Comparison of ENCODE assay signal across 14 mouse cellular contexts in the genomic region with DNA sequence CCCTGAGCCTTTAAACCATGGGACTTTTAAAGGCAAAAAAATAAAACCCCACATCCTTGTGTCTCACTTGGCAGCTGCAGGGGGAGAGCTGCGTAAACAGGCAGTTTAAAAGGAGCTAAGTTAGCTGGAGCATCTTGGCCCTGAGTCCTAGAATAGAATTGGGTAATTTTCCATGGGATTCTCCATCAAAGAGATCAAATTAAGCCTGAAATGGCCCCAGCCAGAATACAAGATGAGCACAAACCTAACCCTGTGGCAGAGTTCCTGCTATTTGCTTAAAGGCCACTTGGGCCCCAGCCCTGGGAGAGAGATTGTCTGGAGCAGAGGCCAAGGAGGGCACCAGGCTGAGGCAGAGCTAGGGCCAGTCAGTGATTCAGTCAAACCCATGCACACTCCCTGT. TPM values are rescaled to one million over a fixed set of nuclear protein-coding genes. Genes with fewer than 3 reads are reported as not detected.
DNase-seq lines count a peak whose midpoint lies in the region; ATAC-seq lines count a peak whose summit lies in the region.
"Had no signal": no experiment of that assay in that cellular context is flagged by ENCODE, and none has a peak within 500 bp of the region (broad histone marks: within the 10 kb centered on the region; RNA-seq: fewer than 3 reads in every experiment).

No protein-coding gene starts in this region.

- no peaks in the 10 kb centered on the region for H3K27me3 ChIP-seq in forebrain, embryonic 15.5 days
- H3K27me3 ChIP-seq in forebrain, embryonic 16.5 days (replicated peaks; ENCODE audit: control insufficient read depth, insufficient read depth, low read length), result no peaks in the 10 kb centered on the region
- no peaks in the 10 kb centered on the region for H3K27me3 ChIP-seq in neural tube, embryonic 15.5 days (replicated peaks)
- H3K27me3 ChIP-seq: liver, embryonic 15.5 days had no signal

- 48% methylated on average over 1 of the region's 1 CpGs for WGBS in forebrain, embryonic 15.5 days
- WGBS in forebrain, embryonic 16.5 days, result 36% methylated on average over 1 of the region's 1 CpGs
- 37% methylated on average over 1 of the region's 1 CpGs for WGBS in neural tube, embryonic 15.5 days

- no peaks in the 10 kb centered on the region for H3K36me3 ChIP-seq in forebrain, embryonic 15.5 days
- H3K36me3 ChIP-seq in forebrain, embryonic 16.5 days (ENCODE audit: control insufficient read depth, insufficient read depth), result no peaks in the 10 kb centered on the region
- no peaks in the 10 kb centered on the region for H3K36me3 ChIP-seq in neural tube, embryonic 15.5 days
- H3K36me3 ChIP-seq: heart, embryonic 10.5 days; liver, embryonic 15.5 days had no signal

- H3K4me1 ChIP-seq in forebrain, embryonic 15.5 days, result peaks cover 47% of the 10 kb centered on the region
- peaks cover 40% of the 10 kb centered on the region for H3K4me1 ChIP-seq in forebrain, embryonic 16.5 days (replicated peaks; ENCODE audit: control insufficient read depth, insufficient read depth, low read length)
- peaks cover 52% of the 10 kb centered on the region for H3K4me1 ChIP-seq in neural tube, embryonic 15.5 days
- H3K4me1 ChIP-seq: liver, embryonic 15.5 days had no signal

- peak overlapping the region; percentile 18 for H3K27ac ChIP-seq in forebrain, embryonic 15.5 days (replicated peaks)
- H3K27ac ChIP-seq in forebrain, embryonic 16.5 days (ENCODE audit: low read length), result no peak overlapping the region
- peak overlapping the region; percentile 48; the same call in 1 of the 2 replicates for H3K27ac ChIP-seq in neural tube, embryonic 15.5 days (replicated peaks)
- H3K27ac ChIP-seq: heart, embryonic 10.5 days; liver, embryonic 15.5 days had no signal

- no peak for ATAC-seq in forebrain, embryonic 15.5 days (replicated peaks)
- no peak for ATAC-seq in forebrain, embryonic 16.5 days
- ATAC-seq in neural tube, embryonic 15.5 days (ENCODE audit: low FRiP score), result no peak
- ATAC-seq: CD4-positive, CD25-positive, alpha-beta regulatory T cell, adult 4 months had no signal

- no peak overlapping the region for H3K9ac ChIP-seq in forebrain, embryonic 15.5 days (replicated peaks)
- H3K9ac ChIP-seq in forebrain, embryonic 16.5 days (replicated peaks; ENCODE audit: low read depth, low read length), result no peak overlapping the region
- H3K9ac ChIP-seq in neural tube, embryonic 15.5 days (replicated peaks), result no peak overlapping the region
- H3K9ac ChIP-seq: liver, embryonic 15.5 days had no signal

- no peak overlapping the region for H3K4me2 ChIP-seq in forebrain, embryonic 15.5 days (replicated peaks)
- no peak overlapping the region for H3K4me2 ChIP-seq in forebrain, embryonic 16.5 days (ENCODE audit: low read length)
- no peak overlapping the region for H3K4me2 ChIP-seq in neural tube, embryonic 15.5 days
- H3K4me2 ChIP-seq: liver, embryonic 15.5 days had no signal

- no peak overlapping the region for H3K4me3 ChIP-seq in forebrain, embryonic 15.5 days
- no peak overlapping the region for H3K4me3 ChIP-seq in forebrain, embryonic 16.5 days (replicated peaks; ENCODE audit: low read length)
- H3K4me3 ChIP-seq in neural tube, embryonic 15.5 days (replicated peaks), result no peak overlapping the region
- H3K4me3 ChIP-seq: heart, embryonic 10.5 days; liver, embryonic 15.5 days had no signal

- peak; percentile 22 for DNase-seq in layer of hippocampus, adult 9-11 months
- no peak for DNase-seq in layer of hippocampus, adult 9-10 months (ENCODE audit: low spot score)
- no peak for DNase-seq in neural tube, embryonic 10.5 days (ENCODE audit: extremely low spot score, low spot score)
- DNase-seq in spleen, adult 18-20 months, result no peak
- DNase-seq: heart, postnatal 4 days; kidney, adult 9 months; right cerebral cortex, postnatal 4 days; thymus, postnatal 4 days had no signal

- no peaks in the 10 kb centered on the region for H3K9me3 ChIP-seq in forebrain, embryonic 15.5 days
- no peaks in the 10 kb centered on the region for H3K9me3 ChIP-seq in forebrain, embryonic 16.5 days (ENCODE audit: control insufficient read depth, low read length)
- no peaks in the 10 kb centered on the region for H3K9me3 ChIP-seq in neural tube, embryonic 15.5 days (replicated peaks)
- H3K9me3 ChIP-seq: heart, embryonic 10.5 days; liver, embryonic 15.5 days had no signal

RNA-seq across cellular contexts. Expression of gene Sez6l, which starts 27.3 kb away (rescaled TPM):
- polyA plus RNA-seq in forebrain, embryonic 15.5 days (2015; fragmentation: Nextera tagmentation; extraction: Ambion mirVana), result 33.1 and 33.3 TPM in 2 replicates
- polyA plus RNA-seq in forebrain, embryonic 16.5 days (2015; fragmentation: Nextera tagmentation; extraction: Ambion mirVana), result 32.2 and 41.9 TPM in 2 replicates
- 26.7 and 32.5 TPM in 2 replicates for polyA plus RNA-seq in neural tube, embryonic 15.5 days (2015; fragmentation: Nextera tagmentation; extraction: Ambion mirVana)
- polyA plus RNA-seq: CD4-positive, CD25-positive, alpha-beta regulatory T cell, adult 4 months had no signal
